Mouse (Mus musculus) myocyte (in vitro differentiated cells): ENCODE measurements around the gene Rnase4. TPM values are rescaled to one million over a fixed set of nuclear protein-coding genes. Genes with fewer than 3 reads are reported as not detected.

Experiments
- H3K27me3 ChIP-seq: one replicate; pipeline ENCODE4 v1.6.1; 2011; ENCODE audit not compliant: control insufficient read depth, insufficient read depth, insufficient read length
- H3K36me3 ChIP-seq: one replicate; pipeline ENCODE4 v1.6.1; 2011; ENCODE audit not compliant: control insufficient read depth, insufficient read depth
- H3K4me2 ChIP-seq: one replicate; pipeline ENCODE4 v1.6.1; 2011; ENCODE audit warnings: low read depth, control low read depth
- H3K4me3 ChIP-seq: one replicate; pipeline ENCODE4 v1.5.1; 2011; ENCODE audit warnings: mild to moderate bottlenecking, control low read depth, moderate library complexity
- H3K79me2 ChIP-seq: one replicate; pipeline ENCODE4 v1.6.1; 2011; ENCODE audit not compliant: control insufficient read depth, insufficient read depth
- H3ac ChIP-seq: one replicate; pipeline ENCODE4 v1.6.1; 2011; ENCODE audit not compliant: control insufficient read depth, insufficient read length
- CEBPB ChIP-seq: IDR thresholded peaks from 2 replicates; pipeline ENCODE4 v1.6.1; 2011; ENCODE audit warnings: mild to moderate bottlenecking, moderate library complexity; ENCODE audit not compliant: poor library complexity, insufficient read depth, severe bottlenecking
- E2F4 ChIP-seq: IDR thresholded peaks from one replicate; pipeline ENCODE4 v1.6.1; 2011; ENCODE audit warnings: mild to moderate bottlenecking, control low read depth, moderate library complexity; ENCODE audit not compliant: insufficient read depth
- MAX ChIP-seq: IDR thresholded peaks from one replicate; pipeline ENCODE4 v1.6.1; 2011; ENCODE audit warnings: low read depth, mild to moderate bottlenecking, control low read depth
- MYOD1 ChIP-seq, 3 experiments: IDR thresholded peaks; one replicate each; pipeline ENCODE4 v1.6.1; 2011; ENCODE audit warnings: control low read depth in 2 of 3, low read depth in 2 of 3, mild to moderate bottlenecking in 2 of 3, moderate library complexity in 1 of 3; ENCODE audit not compliant: insufficient read length in 2 of 3, control insufficient read depth in 1 of 3
- MYOG ChIP-seq, 3 experiments: IDR thresholded peaks; one replicate each; pipeline ENCODE4 v1.6.1; 2011; ENCODE audit warnings: control low read depth in 2 of 3, low read depth in 2 of 3, mild to moderate bottlenecking in 2 of 3; ENCODE audit not compliant: insufficient read length in 2 of 3, control insufficient read depth in 1 of 3, insufficient read depth in 1 of 3
- POLR2A ChIP-seq: IDR thresholded peaks from one replicate; pipeline ENCODE4 v1.6.1; 2011; ENCODE audit warnings: low read depth, mild to moderate bottlenecking, control low read depth, moderate library complexity; ENCODE audit not compliant: insufficient read length
- POLR2AphosphoS2 ChIP-seq: IDR thresholded peaks from one replicate; pipeline ENCODE4 v1.6.1; 2011; ENCODE audit warnings: low read depth, control low read depth; ENCODE audit not compliant: insufficient read length
- REST ChIP-seq: IDR thresholded peaks from one replicate; pipeline ENCODE4 v1.6.1; 2011; ENCODE audit warnings: mild to moderate bottlenecking, control low read depth, moderate library complexity; ENCODE audit not compliant: insufficient read depth, insufficient read length
- SRF ChIP-seq: IDR thresholded peaks from one replicate; pipeline ENCODE4 v1.6.1; 2011; ENCODE audit warnings: low read depth; ENCODE audit not compliant: control insufficient read depth, insufficient read length
- TCF12 ChIP-seq: IDR thresholded peaks from one replicate; pipeline ENCODE4 v1.6.1; 2011; ENCODE audit warnings: mild to moderate bottlenecking, control low read depth; ENCODE audit not compliant: poor library complexity, insufficient read depth, severe bottlenecking
- TCF3 ChIP-seq: IDR thresholded peaks from one replicate; pipeline ENCODE4 v1.6.1; 2011; ENCODE audit warnings: low read depth, control low read depth; ENCODE audit not compliant: insufficient read length
- USF1 ChIP-seq: IDR thresholded peaks from one replicate; pipeline ENCODE4 v1.6.1; 2011; ENCODE audit warnings: low read depth, mild to moderate bottlenecking, control low read depth, moderate library complexity
- polyA plus RNA-seq: library from polyadenylated mRNA; unstranded; fragments of >200 nt; fragmentation: generic; extraction: Trizol; gene quantifications from one replicate; pipeline ENCODE4 v1.2.1, GENCODE M21; 2012; ENCODE audit warnings: missing spikeins

Rnase4 gene
- polyA plus RNA-seq, 1 experiment: 17.8 TPM

GRCm38 (mm10) chr14:51092073-51092620 lies 1.3 kb downstream of the Rnase4 start:
- peak overlapping the region; percentile 91 for H3K4me2 ChIP-seq
- no peaks in the 10 kb centered on the region for H3K36me3 ChIP-seq
- H3ac ChIP-seq: no peak overlapping the region
- peak overlapping the region; percentile 59 for H3K4me3 ChIP-seq
- TF ChIP-seq POLR2A (no peak), MYOG (IDR thresholded peaks at IDR 0.05; ENCODE audit: control insufficient read depth in 1 of 3, insufficient read depth in 1 of 3, insufficient read length in 2 of 3, low read depth in 2 of 3) (no peak), CEBPB (no peak), REST (no peak), POLR2AphosphoS2 (no peak), TCF12 (no peak), SRF (no peak), USF1 (no peak), TCF3 (no peak), E2F4 (no peak), MYOD1 (IDR thresholded peaks at IDR 0.05; ENCODE audit: control insufficient read depth in 1 of 3, insufficient read length in 2 of 3, low read depth in 2 of 3) (no peak), MAX (no peak)
- H3K27me3 ChIP-seq: no peaks in the 10 kb centered on the region
- no peaks in the 10 kb centered on the region for H3K79me2 ChIP-seq

DNA sequence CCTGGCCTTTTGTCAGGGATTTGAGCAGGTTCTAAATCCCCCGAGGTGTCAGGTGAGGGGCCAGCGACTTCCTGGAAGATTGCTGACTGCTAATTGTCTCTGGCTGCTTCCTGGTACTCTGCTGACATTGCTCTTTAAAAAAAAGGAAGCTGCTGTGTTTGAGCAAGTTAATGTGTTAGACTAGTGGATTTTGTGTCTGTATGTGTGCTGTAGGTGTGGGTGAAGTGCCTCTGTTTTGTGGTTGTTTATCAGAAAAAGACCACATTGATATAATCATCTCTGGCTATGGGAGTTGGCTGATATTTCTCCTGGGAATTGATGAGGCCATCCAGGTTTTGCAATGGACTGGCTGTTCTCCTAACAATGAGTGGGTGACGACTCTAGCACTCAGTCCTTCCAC lies 2.6 kb downstream of the Rnase4 start:
- TF ChIP-seq POLR2A: no peak
- no peak for TF ChIP-seq USF1
- Histone ChIP-seq H3K79me2 (no peaks in the 10 kb centered on the region), H3ac (no peak overlapping the region), H3K27me3 (no peaks in the 10 kb centered on the region), H3K36me3 (no peaks in the 10 kb centered on the region), H3K4me3 (no peak overlapping the region), H3K4me2 (no peak overlapping the region)

- Histone ChIP-seq H3ac (no peak overlapping the region), H3K27me3 (no peaks in the 10 kb centered on the region), H3K36me3 (no peaks in the 10 kb centered on the region), H3K4me2 (no peak overlapping the region), H3K4me3 (no peak overlapping the region), H3K79me2 (no peaks in the 10 kb centered on the region)
- TF ChIP-seq MYOG (IDR thresholded peaks at IDR 0.05; ENCODE audit: control insufficient read depth in 1 of 3, insufficient read depth in 1 of 3, insufficient read length in 2 of 3, low read depth in 2 of 3) (no peak), E2F4 (no peak), MAX (no peak), REST (no peak), USF1 (no peak), TCF3 (no peak), CEBPB (no peak), POLR2A (no peak), SRF (no peak), POLR2AphosphoS2 (no peak), MYOD1 (IDR thresholded peaks at IDR 0.05; ENCODE audit: control insufficient read depth in 1 of 3, insufficient read length in 2 of 3, low read depth in 2 of 3) (no peak), TCF12 (no peak)
Observed at GRCm38 (mm10) chr14:51094096-51094875, 3.4 kb downstream of the Rnase4 start.

- no peaks in the 10 kb centered on the region for H3K36me3 ChIP-seq
- H3K79me2 ChIP-seq: no peaks in the 10 kb centered on the region
- TF ChIP-seq MYOG (IDR thresholded peaks at IDR 0.05; ENCODE audit: control insufficient read depth in 1 of 3, insufficient read depth in 1 of 3, insufficient read length in 2 of 3, low read depth in 2 of 3) (no peak), E2F4 (no peak), REST (no peak), SRF (no peak), USF1 (no peak), POLR2A (no peak), TCF12 (no peak), POLR2AphosphoS2 (no peak), CEBPB (no peak), MAX (no peak), MYOD1 (IDR thresholded peaks at IDR 0.05; ENCODE audit: control insufficient read depth in 1 of 3, insufficient read length in 2 of 3, low read depth in 2 of 3) (no peak), TCF3 (no peak)
- no peak overlapping the region for H3K4me2 ChIP-seq
- H3K27me3 ChIP-seq: no peaks in the 10 kb centered on the region
- H3ac ChIP-seq: no peak overlapping the region
- H3K4me3 ChIP-seq: no peak overlapping the region
Observed at GRCm38 (mm10) chr14:51094921-51095320, 4.0 kb downstream of the Rnase4 start.
